Mouse (Mus musculus): ENCODE measurements around the gene Tmem8.

- TF ChIP-seq MYOD1 (IDR thresholded peaks at IDR 0.05; ENCODE audit: control insufficient read depth, insufficient read length, low read depth) (no peak), CTCF (IDR thresholded peaks at IDR 0.05; ENCODE audit: control insufficient read depth, insufficient read depth, insufficient read length) (no peak), USF1 (IDR thresholded peaks at IDR 0.05; ENCODE audit: low read depth) (no peak), FOSL1 (IDR thresholded peaks at IDR 0.05; ENCODE audit: insufficient read depth, low read length, poor library complexity, severe bottlenecking) (no peak), CEBPB (IDR thresholded peaks at IDR 0.05; ENCODE audit: low read depth) (no peak)
Measured at GRCm38 (mm10) chr17:26162736-26163135, 49.6 kb downstream of the Tmem8 start.

Data from C2C12 (cell line).